Mouse (Mus musculus): Measurements from ENCODE around the gene Kif4. TPM values are rescaled to one million over a fixed set of nuclear protein-coding genes. Genes with fewer than 3 reads are reported as not detected.

Kif4 gene
- polyA plus RNA-seq (2017; shearing (Covaris generic)), result 3.0 TPM

DNA sequence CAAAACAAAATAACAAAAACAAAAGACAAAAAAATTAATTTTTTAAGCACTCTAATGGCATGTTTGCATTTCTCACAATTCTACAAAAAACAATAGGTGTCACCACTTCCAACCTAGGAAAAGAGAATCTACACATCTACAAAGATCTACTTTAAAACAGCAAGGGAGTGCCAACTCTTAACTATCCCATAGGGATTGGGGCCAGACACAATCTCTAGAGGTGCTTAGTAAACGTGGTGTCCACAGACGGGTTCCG is at the start of gene Kif4:
TSS of gene Kif4 (plus strand) at position 192 of the 256 bp plus-strand sequence.

DNA sequence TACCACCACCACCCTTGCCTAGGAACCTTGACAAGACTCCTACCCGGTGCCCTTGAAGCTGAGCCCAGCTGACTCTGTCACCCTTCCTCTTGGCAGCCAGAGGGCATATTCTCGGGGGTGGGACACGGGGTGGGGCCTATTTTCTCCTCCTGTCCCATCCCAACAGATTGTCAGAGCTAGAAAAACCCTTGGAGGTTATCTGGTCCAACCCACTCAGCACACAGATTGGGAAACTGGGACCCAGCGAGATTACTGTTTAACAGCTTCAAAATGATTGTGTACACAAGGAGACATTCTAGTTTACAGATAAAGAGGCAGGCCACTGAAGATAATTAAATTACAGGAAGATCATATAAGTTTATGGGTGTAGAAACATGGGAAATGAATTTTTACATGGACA is 30.7 kb upstream of the Kif4 start, which contains the start of gene P2ry4:
TSS of gene P2ry4 (minus strand) at position 79 of the 400 bp plus-strand sequence.

GRCm38 (mm10) chrX:100605314-100605713 is 20.2 kb upstream of the Kif4 start, which contains the start of gene Arr3:
Gene Arr3, plus strand, starts transcription at chrX:100605497.

GRCm38 (mm10) chrX:100625802-100626793 is 561 bp downstream of the Kif4 start, which contains the start of gene Pdzd11:
Gene Pdzd11, minus strand, starts transcription at chrX:100626568.

DNA sequence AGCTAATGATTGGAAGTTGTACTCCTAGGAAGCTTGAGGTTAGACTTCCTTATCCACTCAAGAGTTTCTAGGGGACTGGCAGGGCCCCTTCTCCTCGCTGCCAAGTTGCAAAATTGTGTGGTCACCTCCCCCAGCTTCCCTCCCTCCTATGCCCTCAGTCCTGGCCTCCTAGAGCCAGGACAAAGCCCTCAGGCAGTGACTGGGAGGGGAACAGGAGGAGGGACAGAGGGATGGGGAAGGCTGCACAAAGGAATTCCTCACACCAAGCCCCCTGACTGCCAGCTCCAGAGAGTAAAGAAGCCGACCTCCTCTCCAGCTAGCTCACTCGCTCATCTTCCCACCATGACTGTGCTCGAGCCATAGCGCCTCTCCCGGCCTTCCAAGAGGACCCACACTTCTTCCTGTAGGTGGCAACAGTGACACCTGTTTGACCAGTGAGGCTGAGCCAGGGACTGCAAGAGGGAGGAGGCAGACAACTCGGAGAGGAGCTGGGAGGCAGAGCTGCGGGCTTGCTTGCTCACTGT is 104.2 kb downstream of the Kif4 start, which contains the start of gene Gdpd2:
TSS of gene Gdpd2 (plus strand) at position 209 of the 524 bp plus-strand sequence.

DNA sequence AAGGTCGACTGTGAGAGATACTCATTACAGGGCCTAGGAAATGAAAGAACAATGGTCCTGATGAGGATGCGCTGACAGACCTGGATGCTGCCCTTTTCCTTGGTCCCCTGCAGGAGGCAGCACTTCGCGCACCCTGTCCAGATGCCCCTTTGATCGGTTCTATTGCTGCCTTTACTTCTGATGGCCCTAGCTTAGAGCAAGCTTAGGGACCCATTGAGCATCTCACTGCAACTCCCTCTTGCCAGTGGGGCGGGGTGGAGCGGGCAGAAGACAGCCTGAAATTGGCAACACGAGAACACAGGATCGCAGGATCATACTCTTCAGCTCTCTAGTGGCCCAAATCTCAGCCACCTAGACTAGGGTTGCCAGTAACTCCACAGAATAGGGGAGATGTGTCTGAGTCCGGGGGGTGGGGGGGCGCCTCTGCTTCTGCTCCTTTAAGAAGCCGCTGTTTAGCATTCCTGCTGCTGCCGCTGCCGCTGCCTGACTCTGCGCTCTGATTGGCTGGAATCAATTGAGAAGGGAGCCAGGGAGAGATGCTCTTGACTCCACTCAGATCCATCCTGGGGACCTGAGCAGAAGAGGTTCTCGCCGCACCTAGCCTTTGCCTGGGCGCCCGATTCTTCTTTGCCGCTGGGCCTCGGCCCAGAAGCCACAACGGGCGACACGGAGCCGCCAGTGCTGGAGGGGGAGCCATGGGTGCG is 141.8 kb downstream of the Kif4 start, which contains the start of gene Dlg3:
TSS of gene Dlg3 (plus strand) at position 542 of the 704 bp plus-strand sequence.

Other genes with a start within 250 kb of the Kif4 start
- gene Otud6a, start 196.7 kb upstream of the Kif4 start, polyA plus RNA-seq (2017; shearing (Covaris generic)), result not detected
- gene Awat2, start 183.0 kb upstream of the Kif4 start, polyA plus RNA-seq (2017; shearing (Covaris generic)), result 0.35 TPM
- 40.1 TPM for gene Igbp1, start 131.4 kb upstream of the Kif4 start, polyA plus RNA-seq (2017; shearing (Covaris generic))
- not detected for gene Dgat2l6, start 100.9 kb upstream of the Kif4 start, polyA plus RNA-seq (2017; shearing (Covaris generic))
- not detected for gene Awat1, start 53.5 kb upstream of the Kif4 start, polyA plus RNA-seq (2017; shearing (Covaris generic))
- not detected for gene P2ry4, start 30.9 kb upstream of the Kif4 start, polyA plus RNA-seq (2017; shearing (Covaris generic))
- not detected for gene Arr3, start 20.2 kb upstream of the Kif4 start, polyA plus RNA-seq (2017; shearing (Covaris generic))
- gene Pdzd11, start 831 bp downstream of the Kif4 start, polyA plus RNA-seq (2017; shearing (Covaris generic)), result 49.1 TPM
- gene Gdpd2, start 104.1 kb downstream of the Kif4 start, polyA plus RNA-seq (2017; shearing (Covaris generic)), result not detected
- 18.1 TPM for gene Dlg3, start 142.0 kb downstream of the Kif4 start, polyA plus RNA-seq (2017; shearing (Covaris generic))

Data from inflammation-experienced regulatory T-cells, adult 16 weeks (primary cell).